Mouse (Mus musculus): ENCODE measurements around the gene Fads1.
A peak's percentile ranks its signal among the peaks of the same experiment; 100 is the strongest.

The Fads1 gene

DNA sequence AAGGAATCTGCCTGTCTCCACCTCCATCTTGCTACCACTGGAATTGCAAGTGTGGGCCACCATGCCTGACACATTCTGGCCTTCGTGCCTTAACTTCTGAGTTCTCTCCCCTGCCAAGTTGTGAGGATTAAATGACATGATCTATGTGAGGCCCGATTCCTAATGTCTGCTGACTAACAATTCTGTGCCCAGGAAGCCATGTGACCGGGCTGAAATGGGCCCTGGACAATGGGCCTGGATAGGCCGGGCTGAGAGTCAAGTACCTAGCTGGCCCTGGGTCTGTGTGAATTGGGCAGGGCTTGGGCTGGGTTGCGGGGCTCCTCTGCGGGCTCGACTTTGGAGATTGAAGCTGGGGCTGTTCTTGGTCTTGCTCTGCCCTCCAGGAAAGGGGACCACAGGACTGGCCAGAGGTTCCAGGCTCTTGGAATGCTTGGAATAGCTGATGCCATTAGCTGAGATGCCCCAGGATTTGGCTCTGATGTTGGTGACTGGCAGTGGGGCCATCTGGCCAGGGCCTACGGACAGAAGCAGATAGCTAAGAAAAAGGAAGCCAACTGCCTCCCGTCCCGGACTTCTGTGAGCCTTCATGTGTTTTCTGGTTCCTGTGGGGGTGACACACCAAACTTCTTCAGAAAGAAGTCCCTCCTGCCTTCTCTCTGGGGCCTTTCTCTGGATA, 31.2 kb downstream of the Fads1 start:
- no peak for DNase-seq

- DNase-seq = no peak
Measured at GRCm38 (mm10) chr19:10216101-10216500, 33.4 kb downstream of the Fads1 start.

DNA sequence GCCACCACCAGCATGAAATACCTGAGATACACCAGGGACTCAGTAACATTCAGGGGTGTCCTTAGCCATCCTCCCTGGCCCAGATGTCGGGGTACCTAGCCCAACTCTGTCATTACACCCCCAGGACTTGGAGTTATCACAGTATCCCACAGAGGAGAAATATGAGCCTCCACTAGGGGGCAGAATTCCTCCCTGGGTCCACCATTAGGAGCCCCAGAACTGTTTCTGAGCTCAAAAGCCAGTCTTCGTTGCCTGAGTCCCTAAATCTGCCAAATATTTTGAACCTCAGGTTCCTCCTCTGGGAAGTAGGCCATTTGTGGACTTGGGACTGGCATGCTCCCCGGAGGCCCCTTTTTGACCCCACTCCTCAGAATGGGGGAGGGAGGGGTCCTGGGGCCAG, 36.4 kb downstream of the Fads1 start:
- peak in 1 of 2 experiments; percentile 32 for DNase-seq

DNA sequence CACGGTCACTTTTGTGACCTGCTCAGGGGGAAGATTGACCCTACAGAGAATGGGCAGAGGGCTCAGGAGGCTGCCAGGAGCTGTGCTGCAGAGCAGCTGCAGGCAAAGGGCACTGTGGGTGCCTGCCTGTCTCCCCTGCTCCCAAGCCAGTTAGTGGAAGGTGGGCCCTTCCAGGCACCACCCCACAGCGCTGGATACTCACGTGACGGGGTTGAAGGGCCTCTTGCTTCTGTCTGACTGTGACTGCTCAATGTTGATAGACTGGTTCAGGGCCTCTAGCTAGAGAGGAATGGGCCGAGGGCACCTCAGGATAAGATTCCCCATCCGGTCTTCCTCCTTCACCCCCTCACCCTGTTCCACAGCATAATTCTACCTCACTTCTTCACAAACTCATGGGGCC, 36.9 kb downstream of the Fads1 start:
- DNase-seq = no peak

GRCm38 (mm10) chr19:10221585-10221984, 38.9 kb downstream of the Fads1 start:
- DNase-seq = no peak

DNA sequence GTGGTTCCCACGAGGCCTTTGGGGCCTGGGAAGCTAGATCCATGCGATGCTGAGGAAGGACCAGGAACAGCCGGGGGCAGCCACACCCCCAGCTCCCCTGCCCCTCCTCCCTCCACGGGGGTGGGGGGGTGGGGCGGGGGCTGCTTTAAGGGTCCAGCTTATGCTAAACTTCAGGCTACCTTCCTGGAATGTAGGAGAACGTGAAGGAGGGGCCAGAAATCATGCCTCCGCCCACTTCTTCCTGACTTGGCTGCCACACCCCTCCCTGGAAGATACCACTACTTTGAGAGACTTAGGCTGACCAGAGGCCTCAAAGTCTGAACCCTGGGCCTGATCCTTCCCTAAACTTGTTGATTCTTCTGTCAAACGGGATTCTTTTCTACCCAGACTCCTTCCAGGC, 40.0 kb downstream of the Fads1 start:
- DNase-seq = no peak

GRCm38 (mm10) chr19:10223561-10223960, 40.9 kb downstream of the Fads1 start:
- DNase-seq = no peak

GRCm38 (mm10) chr19:10224637-10225453, 42.2 kb downstream of the Fads1 start:
- no peak for DNase-seq

GRCm38 (mm10) chr19:10225767-10226166, 43.1 kb downstream of the Fads1 start:
- no peak for DNase-seq

GRCm38 (mm10) chr19:10231016-10231415, 48.3 kb downstream of the Fads1 start:
- no peak for DNase-seq

GRCm38 (mm10) chr19:10231871-10232270, 49.2 kb downstream of the Fads1 start:
- no peak for DNase-seq

DNA sequence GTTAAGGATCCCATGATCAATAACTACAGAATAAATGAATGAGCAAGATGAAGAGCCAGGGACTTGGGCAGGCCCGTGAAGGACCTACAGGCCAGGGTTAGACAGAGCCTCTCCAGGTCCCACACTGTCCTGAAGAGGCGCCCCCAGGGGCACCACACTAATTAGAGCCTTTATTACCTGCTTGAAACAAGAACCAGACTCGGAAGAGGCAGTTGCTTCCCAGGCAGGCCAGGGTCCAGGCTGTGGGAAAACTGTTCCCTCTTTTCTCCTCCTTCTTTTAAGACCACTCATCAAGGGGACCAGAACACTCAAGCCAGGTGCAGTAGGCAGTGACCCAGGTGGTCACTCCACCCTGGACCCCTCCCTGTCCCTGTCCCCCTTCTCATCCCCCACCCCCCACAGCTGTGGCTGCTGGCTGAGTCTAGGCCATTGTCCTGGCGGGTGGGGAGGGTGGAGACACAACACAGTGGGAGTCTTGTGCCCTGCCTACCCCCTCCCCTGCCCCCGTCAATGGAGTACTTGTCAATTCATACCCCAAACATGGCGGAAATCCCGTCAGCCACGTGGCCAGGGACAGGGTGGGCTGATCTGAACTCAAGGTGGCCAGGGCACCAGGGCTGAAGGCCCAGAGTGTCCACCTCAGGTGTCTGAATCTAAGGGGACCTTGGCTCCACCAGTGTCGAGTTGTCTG, 49.8 kb downstream of the Fads1 start:
- DNase-seq = no peak

- DNase-seq = no peak
Measured at GRCm38 (mm10) chr19:10235784-10236565, 53.3 kb downstream of the Fads1 start.

DNA sequence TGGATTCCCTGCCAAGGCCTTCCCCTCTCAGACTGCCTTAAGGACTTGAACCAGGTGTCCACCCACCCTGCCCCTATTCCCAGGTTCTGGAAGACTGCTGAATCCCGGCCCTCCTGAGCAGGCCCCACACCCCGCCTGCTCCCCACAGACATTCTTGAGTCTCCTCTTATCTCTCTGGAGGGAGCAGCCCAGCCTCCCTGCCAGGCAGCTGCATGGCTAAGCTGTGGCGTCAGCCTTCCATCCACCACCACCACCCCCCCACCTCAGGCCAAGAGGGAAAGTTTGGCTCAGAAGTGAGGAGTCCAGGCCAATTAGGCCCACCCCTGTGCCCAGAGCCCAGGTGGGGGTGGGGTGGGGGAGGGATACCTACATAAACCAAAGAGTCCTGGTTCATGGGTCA, 55.8 kb downstream of the Fads1 start:
- no peak for DNase-seq

- DNase-seq = no peak
Measured at GRCm38 (mm10) chr19:10239419-10239818, 56.7 kb downstream of the Fads1 start.

- no peak for DNase-seq
Measured at GRCm38 (mm10) chr19:10239975-10240653, 57.4 kb downstream of the Fads1 start.

DNA sequence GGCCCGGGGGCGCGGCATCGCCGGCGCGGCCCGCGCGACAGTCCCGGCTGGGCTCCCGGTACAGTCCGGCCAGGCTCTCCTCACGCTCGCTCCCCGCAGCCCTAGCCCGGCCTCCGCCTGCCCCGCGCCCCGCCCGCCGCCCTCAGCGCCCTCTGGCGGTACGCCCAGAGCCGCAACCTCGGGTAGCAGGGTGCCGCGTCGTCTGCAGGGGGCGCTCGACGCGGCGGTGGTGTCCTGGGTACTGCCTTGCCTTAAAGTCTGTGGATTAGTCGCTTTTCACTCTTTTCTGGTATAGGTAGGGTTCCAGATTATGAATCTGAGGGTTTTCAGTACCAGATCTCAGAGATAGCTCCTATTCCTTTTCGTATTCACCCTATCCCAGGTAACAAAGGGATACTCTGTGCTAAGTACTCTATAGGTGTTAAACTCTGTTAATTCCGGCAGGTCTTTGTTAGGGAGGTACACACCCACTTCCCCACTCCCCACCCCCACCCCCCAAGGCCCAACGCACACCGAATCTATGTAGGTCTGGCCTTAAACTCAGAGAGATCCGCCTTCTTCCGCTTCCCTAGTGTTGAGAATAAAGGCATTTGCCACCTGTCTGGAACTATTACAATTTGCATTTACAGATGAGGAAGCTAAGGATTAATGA, 58.1 kb downstream of the Fads1 start, which contains the start of gene Myrf:
Gene Myrf (minus strand): TSS at position 95 of the 652 bp plus-strand sequence.
- DNase-seq = peak; percentile 35 to 73

DNA sequence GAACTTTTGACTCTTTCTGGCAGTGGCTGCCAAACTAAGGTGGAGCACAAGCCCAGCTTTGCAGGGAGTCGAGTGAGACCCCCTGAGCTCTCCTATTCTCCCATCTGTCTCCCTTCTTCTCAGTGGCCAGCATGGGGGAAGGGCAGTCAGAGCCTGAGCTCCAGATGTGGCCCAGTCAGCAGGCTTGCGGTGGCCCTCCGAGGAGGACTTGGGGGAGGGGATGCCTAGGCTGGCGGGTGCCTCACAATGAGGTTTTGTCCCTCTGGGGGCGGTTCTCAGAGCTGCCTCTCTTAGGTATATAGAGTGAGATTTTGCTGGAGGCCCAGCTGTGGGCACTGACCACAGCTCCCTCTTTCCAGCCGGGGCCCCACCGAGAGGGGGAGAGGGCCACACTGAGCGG, 60.2 kb downstream of the Fads1 start:
- DNase-seq = no peak

- peak in 1 of 2 experiments; percentile 26 for DNase-seq
Measured at GRCm38 (mm10) chr19:10244183-10244582, 61.5 kb downstream of the Fads1 start.
